Mouse (Mus musculus): ENCODE measurements around the gene Bmp8a.

DNA sequence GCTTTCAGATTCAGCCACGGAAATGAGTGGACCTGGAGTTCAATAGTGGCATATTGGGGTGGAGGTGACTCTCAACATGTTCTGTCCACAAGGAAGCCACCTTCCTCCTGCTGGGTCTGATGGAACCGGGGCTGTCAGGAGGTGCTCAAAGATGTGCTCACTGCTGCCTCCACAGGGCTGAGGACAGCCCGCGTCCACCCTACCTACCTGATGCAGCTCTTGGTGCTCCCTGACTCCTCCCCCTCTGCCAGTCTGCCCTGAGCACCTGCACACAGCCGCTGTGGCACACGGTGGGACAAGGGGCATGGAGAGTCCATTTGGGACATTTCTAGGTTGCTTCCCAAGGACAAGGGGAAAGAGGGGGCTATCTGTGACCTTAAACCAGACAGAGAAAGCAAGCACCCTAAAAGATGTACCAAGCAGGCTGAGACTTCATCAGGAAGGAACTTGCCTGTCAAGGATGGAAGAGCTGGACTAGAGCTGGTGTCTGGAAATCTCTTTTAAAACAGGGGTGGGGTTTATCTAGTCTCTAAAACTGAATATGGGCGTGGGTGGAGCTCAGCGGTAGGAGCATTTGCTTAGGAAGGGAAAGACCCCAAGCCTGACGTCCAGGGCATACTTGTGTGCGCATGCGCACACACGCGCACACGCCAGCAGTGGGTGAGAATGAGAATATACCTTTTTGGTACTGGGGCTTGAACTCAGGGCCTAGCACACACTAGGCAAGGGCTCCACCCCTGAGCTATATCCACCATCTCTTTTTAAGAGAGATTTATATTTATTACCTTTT is 7.1 kb downstream of the Bmp8a start:
- no peak for TF ChIP-seq CTCF (conservative IDR thresholded peaks at IDR 0.05; ENCODE audit: insufficient read depth, insufficient read length, low read depth, low read length)
- TF ChIP-seq POLR2A (IDR thresholded peaks at IDR 0.05; ENCODE audit: low read depth, low read length), result no peak
